Mouse (Mus musculus): ENCODE measurements around the gene Dlx2.

DNA sequence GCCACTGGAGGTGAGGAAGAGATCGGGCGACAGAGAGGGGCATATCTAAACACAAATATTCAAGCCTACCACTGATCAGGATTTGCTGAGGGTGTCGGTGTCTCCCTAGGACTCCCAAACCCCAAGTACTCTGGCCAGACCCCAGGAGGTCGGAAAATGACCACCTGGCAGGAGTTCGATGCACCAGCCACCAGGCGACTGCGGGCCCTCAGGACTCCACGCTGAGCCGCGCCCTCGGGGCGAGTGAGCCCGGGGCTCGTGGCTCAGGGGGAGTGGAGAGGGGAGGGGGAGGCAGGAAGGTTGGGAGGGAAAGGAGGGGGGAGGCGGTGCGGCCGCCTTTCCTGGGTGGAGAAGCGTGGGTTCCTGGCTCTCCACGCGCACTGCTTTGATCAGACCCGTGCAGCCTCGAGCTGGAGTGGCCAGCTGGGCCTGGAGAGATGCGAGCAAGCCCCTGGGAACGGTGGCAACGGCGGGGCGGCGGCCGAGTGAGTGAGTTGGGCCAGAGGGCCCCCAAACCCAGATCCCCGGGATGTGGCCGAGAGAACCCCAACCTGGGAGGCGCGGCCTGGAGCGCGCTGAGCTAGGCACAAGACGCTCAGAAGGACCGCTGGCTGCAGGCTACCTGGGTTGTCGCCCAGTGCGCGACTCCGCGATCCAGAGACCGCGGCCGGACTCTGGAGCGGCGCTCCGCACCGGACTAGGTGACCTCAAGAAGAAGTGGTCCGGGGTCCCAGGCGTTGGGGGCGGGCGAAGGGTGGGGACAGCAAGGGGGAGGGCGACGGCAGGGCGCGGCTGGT is 17.6 kb downstream of the Dlx2 start:
- TF ChIP-seq CTCF (IDR thresholded peaks at IDR 0.05; ENCODE audit: low read depth, low read length), result no peak
- TF ChIP-seq POLR2A (IDR thresholded peaks at IDR 0.05; ENCODE audit: insufficient read depth, low read length), result no peak
